Mouse (Mus musculus) cortical plate, adult 2 months (tissue): ENCODE results near the gene Lrrc36.

Source experiments
- CTCF ChIP-seq: fragments of 200-500 bp; IDR thresholded peaks from 2 replicates; pipeline ENCODE4 v1.5.1; 2011; ENCODE audit warnings: mild to moderate bottlenecking, control low read depth, low read length; ENCODE audit not compliant: insufficient read depth; ENCODE audit errors: extremely low read depth
- POLR2A ChIP-seq: fragments of 200-500 bp; IDR thresholded peaks from 2 replicates; pipeline ENCODE4 v1.6.1; 2011; ENCODE audit warnings: mild to moderate bottlenecking, low read length, control low read depth; ENCODE audit not compliant: insufficient read depth; ENCODE audit errors: extremely low read depth

GRCm38 (mm10) chr8:105489281-105489680, 75.9 kb downstream of the Lrrc36 start:
- TF ChIP-seq CTCF (no peak), POLR2A (no peak)
